Mouse (Mus musculus) T-helper 1 cell (primary cell): Measurements from ENCODE around the gene Pold2.
"Not testable (repeated sequence)": the region's sequence is repeated elsewhere in the genome, so short reads cannot be mapped to it uniquely, and the experiment has no call there.

ENCODE experiments used
- in situ Hi-C: fragments of 300-600 bp; cut with MboI, MseI; formaldehyde crosslinking; loops from one replicate; pipeline ENCODE4 v1.15.1; 2025; ENCODE audit warnings: high pct_unique_total_duplicates

Gene Pold2

DNA sequence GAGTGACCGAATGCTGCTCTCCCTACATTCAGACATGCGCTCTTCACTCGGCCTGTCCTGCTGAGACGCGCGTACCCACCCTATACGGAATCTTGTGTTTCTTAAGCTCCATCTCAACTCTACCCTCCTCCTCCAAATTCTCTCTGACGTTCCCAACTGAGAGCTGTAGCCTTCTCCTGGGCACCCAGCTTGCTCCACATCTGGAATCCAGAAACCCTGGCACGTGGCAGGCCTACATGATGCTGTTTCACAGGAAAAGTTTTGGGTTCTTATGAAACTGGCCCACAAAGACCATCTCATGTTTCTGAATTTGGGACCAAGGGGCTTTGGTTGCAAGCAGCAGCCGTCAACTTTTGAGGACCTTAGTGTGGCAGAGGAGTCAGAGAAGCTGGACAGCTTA lies 21.2 kb upstream of the Pold2 start:
- in situ Hi-C loops, result no loop called here

DNA sequence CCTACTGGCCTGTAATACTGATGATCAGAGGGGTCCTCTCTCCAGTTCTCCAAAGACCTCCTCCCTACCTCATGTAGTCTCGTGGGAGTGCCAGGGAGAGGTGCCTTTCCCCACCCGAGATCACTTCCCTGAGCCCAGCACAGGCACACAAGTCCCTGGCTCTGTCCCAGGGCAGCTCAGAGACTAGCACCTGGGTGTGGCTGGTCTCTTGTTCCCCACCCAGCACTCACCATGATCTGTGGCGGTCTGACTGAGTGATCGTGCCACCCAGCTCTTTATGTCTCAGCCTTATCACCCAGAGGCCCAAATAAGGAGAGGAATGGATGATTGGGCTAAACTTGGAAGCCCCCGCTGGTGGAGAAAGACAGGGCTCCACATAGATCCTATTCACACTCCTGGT lies 20.4 kb upstream of the Pold2 start, which contains the start of gene Myl7:
TSS of gene Myl7 (minus strand) at position 252 of the 400 bp plus-strand sequence.
- in situ Hi-C loops, result no loop called here

DNA sequence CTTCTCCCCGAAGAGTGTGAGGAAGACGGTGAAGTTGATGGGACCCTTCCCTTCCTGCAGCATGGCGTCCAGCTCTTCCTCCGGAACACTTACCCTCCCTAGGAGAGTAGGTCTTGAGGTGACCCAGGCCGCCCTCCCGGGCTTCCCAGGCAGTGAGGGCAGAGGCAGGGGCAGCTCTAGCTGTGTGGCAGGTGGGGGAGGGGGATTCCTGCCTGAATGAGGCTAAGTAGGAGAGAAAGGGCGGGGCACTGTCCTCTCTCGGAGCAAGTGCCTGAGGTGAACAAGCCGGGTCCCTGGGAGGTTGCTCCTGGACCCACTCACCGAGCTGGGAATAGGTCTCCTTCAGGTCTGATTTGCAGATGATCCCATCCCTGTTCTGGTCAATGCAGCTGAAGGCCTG lies 19.7 kb upstream of the Pold2 start:
- in situ Hi-C loops, result no loop called here

DNA sequence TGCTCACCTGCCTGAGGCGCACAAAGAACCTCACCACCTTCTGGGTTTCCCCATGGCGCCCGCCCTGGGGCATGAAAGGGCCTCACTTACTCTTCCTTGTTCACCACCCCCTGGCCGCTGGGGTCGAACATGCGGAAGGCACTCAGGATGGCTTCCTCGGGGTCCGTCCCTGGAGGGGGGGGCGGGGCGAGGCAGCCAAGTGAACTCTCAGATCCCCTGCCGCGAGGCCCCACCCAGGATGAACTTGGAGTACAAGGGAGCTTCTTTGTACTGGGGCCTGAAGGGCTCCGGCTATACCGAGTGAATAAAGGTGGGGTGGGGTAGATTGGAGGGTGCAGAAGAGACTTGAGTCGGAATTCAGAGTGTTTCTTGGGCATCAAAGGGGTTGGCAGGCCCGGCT lies 19.1 kb upstream of the Pold2 start:
- in situ Hi-C loops, result no loop called here

DNA sequence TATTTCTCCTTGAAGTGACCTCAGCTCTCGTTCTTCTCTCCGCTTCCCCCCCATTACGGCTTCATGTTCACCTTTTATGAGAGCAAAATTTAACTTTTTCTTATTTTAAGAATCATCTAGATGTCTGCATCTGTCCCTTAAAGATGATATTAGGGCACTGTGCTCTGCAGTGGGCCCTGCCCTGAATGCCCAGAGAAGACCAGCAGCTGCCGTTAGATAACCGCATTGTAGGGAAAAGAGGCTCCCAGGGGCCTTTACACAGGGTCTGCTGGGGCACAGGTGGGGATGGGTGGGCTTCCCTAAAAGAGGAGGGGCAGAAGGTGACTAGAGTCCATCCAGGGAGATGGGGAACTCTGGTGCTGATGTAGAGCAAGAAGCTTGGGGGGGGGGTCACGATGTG lies 15.7 kb upstream of the Pold2 start:
- in situ Hi-C loops, result no loop called here

DNA sequence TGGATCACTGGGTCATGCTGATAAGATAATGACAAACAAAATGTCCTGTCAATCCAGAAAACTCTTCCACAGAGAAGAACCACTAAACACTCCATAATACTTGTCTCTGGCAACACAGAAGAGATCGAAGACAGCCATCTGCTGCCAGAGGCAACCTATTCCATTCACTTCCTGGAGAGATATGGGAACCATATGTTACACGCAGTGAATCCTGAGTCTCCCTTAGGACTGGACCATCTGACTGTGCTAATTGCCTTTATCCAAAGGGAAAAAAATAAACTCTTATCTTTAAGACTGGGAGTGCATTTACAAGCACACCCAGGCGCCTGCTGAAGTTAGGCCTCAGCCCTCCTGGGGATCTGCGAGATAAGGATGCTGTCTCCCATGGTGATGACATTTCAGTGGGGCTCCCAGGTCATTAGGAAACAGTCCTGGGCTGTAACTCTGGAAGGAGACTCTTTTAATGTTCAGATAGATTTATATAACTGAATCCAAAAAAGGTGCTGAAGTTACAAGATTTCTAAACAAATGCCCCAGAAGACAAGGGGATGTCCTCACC lies 14.8 kb upstream of the Pold2 start:
- in situ Hi-C loops, result no loop called here

DNA sequence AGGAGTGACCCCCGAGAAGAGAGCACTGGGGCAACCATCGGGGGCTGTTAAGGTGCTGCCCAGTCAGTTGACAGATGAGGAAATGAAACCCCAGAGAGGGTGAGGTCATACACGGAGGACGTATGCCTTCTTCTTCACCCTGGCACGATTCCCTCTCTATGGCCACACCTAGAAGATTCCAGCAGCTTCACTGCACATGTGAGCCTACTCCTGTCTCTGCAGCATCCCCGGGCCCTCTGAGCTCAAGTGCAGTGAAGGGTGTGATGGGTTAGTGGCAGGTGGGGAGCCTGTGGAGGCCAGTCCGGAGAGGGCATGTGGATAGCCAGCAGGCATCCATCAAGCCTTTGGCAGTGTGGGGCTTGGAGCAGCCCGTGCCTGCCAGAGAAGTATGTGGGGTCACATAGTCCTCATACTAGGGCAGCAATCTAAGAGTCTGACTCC lies 14.1 kb upstream of the Pold2 start:
- in situ Hi-C loops, result no loop called here

DNA sequence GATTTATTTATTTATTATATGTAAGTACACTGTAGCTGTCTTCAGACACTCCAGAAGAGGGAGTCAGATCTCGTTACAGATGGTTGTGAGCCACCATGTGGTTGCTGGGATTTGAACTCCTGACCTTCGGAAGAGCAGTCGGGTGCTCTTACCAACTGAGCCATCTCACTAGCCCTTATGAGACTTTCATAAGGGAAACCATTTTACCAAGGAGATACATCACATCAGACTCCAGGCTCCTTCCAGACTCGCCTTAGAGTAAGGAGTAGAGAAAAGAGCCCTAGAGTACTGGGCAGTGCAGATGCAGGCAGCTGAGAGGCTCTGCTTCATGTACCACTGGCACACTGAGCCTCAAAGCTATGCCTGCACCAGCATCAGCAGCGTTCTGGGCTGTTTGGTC lies 10.5 kb upstream of the Pold2 start:
- in situ Hi-C loops, result not testable (repeated sequence)

DNA sequence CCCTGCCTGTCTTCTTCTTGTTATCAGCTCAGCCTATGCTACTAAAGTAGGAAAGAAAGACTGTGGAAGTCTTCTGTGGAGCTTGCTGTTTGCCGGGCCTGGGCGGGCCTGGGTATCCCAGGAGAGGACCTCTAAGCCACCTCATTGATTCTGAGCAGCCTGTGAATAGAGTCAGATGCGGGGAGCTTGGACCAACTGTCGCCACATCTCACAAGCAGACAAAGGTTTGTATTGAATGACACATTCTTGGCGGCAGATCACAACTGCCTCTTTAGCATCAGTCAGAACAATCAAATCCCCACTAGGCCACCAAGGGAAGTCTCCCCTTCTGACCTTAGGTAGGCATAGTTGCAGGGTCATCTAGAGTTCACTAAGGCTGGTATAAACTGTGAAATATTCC lies 9.2 kb upstream of the Pold2 start:
- in situ Hi-C loops, result no loop called here

DNA sequence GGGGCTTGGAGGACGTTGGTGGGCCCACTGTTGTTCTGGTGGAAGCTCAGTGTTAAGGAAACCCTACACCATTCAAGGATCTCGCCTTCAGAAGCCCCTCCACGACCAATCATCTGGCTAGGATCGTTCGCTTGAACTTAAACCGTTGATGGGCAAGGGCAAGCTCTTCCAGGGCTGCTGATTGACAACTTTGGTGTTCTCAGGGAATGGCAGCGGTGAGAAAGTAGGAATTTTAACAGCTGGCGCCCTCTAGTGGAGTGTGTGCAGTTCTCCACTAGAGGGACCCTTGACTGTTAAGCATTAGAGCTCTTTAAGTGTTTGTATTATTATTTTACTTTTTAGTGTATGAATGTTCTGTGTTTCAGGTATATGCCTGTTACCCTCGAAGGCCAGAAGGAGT lies 8.1 kb upstream of the Pold2 start:
- in situ Hi-C loops, result no loop called here

DNA sequence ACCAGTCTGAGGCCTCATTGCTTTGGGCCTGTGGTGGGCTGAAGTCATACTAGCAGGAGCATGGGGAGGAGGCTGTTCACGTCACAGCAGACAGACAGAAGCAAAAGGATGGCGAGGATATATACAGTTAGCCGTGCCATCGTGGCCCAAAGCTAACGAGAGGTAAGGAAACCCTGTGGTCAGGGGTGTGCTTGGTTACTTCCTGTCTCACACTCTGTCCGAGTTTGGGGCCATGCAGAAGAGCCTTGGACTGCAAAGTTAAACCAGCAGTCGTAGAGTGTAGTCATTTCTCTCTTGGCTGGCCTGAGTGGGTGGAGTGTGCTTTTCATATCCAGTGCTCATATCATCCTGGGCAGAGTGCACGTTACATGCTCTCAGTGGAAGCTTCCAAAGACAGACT lies 4.4 kb upstream of the Pold2 start:
- in situ Hi-C loops, result no loop called here

DNA sequence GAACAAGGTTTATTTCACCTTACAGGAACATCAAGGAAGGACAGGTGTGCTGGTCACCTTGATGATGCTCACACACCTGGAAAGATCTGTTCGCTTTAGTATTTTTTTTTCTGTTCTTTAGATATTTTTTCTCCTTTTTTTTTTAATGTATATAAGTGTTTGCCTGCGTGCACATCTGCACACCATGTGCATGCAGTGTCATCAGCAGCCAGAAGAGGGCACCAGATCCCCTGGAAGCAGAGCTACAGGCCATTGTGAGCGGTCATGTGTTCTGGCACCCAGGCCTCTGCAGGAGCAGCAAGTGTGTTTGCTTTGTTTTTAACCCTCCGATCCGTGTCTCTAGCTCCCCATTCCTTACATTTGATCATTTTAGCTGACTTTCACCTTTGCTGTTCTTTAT lies 1.8 kb upstream of the Pold2 start:
- in situ Hi-C loops, result no loop called here

DNA sequence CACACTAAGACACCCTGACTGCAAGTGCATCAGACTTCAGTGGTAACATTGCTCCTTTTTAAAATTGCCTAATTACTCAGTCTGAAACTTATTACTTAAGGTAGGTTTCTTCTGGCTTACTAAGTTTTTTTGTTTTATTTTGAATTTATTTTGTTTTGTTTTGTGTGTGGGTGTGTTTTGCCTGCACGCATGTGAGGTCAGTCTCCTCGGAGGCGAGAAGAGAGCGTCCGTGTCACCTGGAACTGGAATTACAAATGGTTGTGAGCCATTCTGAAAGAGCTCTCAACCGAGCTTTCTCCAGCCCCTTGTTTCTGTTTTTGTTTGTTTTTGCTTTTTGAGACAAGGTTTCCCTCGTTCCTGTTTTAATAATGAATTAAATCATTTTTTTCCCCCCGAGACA lies 569 bp upstream of the Pold2 start:
- in situ Hi-C loops, result no loop called here

DNA sequence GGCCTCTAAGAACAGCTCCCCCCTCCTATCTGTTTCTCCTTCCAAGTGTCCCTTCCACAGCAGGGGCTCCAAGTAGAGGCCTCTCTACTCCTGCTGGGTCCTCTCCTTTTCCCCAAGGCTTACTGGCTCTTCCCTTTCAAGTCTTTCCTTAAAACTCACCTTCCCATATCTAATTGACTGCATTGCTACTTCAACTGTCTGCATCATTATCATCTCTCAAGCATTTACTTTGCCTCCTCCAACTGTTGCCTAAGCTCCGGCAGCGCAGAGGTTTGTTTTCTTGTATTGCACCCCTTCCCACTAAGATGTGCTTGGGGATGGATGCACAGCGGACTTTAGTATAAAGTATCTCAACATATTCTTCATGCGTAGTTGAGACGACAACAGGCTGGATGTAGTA lies 671 bp downstream of the Pold2 start:
- in situ Hi-C loops, result no loop called here

DNA sequence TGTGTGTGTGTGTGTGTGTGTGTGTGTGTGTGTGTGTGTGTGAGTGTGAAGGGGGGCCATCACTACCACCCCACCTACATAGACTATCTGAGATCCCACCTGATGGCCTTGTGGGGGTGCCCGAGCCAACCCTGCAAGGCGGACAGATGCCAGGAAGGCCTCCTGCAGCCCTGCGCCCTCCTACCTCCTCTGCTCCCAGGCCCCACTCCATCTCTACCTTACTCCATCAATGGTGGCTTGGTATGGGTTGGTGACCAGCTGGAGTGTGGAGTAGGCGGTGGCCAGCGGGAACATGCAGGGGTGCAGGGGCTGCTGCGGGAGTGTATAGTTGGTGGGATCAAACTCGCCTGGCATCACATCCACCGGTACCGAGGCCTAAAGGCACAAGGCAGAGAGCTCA lies 4.9 kb downstream of the Pold2 start:
- in situ Hi-C loops, result no loop called here

DNA sequence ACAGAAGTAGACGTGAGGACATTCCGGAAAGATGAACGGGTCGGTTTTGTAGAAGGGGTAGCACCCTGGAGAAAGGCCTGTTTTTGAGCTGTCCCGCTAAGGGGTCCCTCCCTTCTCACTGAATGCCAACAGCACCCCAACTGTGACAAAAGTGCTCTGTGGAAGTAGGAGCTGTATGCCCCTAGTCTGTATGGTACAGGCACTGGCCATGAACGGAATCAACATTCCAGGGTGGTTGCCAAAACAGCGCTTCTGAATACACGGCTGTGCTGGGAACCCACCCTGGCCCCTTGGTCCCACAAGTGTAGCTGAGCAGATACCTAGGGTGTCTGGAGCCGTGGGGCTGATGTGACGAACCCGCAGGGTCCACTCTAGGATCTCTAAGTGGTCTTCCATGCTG lies 5.4 kb downstream of the Pold2 start:
- in situ Hi-C loops, result no loop called here

DNA sequence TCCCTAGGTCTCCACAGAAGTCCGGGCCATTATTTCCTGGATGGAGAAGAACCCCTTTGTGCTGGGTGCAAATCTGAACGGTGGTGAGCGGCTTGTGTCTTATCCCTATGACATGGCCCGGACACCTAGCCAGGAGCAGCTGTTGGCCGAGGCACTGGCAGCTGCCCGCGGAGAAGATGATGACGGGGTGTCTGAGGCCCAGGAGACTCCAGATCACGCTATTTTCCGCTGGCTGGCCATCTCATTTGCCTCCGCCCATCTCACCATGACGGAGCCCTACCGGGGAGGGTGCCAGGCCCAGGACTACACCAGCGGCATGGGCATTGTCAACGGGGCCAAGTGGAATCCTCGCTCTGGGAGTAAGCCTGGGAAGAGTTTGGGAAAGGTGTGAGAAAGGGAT lies 8.0 kb downstream of the Pold2 start:
- in situ Hi-C loops, result no loop called here

DNA sequence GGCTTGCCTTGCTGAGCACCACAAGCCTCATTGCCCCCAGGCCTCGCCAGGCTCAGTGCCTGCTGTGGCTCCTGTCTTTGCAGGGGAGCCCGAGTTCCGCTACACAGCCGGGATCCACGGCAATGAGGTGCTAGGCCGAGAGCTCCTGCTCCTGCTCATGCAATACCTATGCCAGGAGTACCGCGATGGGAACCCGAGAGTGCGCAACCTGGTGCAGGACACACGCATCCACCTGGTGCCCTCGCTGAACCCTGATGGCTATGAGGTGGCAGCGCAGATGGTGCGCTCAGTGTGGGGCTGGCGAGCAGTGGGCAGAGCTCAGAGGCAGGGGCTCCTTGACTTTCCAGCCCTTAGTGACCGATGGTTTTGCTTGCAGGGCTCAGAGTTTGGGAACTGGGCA lies 8.8 kb downstream of the Pold2 start:
- in situ Hi-C loops, result no loop called here

DNA sequence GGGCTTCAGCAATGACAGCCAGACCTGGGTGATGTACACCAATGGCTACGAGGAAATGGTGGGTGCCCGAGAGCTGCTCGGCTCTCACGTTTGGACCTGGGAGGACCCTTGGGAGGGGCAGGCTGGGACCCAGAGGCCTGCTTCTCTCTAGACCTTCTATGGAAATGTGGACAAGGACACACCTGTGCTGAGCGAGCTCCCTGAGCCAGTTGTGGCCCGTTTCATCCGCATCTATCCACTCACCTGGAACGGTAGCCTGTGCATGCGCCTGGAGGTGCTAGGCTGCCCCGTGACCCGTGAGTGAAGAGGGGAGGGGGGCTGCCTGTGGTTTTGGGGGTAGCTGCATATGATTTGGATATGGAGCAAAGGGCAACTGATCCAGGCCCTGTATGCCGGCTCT lies 9.8 kb downstream of the Pold2 start:
- in situ Hi-C loops, result no loop called here

DNA sequence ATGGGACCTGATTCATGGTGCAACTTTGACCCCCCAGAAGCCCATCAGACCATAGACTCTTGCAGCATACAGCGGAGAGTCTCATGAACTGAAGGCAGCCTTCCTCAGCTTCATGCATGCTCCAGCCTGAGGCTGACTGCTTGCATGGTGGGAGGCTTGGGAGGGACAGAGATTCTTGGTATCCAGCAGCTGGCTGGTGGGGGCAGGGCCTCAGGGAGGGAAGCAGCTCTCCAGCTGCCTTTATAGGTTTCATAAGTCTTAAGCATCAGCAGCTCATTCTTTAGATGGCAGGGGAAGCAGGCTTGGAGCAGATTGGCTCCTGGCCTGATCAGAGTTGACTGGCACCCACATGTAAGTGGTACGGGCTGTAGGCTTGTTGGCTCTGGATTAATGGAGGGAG lies 10.9 kb downstream of the Pold2 start:
- in situ Hi-C loops, result no loop called here

DNA sequence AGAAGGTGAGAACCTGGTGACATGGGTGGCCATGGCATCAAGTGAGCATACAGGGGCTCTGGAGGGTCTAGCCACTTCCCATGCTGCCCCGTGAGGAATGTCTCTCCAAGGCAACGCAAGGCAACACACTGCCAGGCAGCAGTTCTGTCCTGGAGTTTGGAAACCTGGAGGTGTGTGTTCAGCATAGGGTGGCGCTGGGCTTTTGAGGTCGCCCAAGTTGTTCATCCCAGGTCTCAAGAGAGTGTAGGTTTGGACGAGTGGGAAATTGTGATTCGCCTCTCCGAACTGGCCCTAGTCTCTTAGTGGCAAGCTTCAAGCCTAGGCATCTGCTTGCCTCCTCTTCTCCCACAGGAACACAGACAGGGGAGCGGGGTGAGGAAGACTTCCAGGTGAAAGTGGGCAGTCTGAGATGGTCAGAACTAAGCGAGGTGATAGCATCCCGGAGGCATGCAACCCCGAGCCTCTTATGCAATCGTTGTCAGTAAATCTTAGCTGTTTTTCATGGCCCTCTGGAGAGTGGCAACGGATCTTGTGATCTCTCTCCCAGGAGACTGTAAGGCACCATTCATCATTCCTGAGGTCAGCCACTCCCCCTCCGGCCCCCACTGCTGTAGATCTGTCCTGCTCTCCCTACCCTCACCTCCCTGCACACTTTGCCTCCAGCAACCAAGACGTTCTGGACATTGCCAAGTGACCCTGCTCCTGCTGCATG lies 15.5 kb downstream of the Pold2 start:
- in situ Hi-C loops, result no loop called here

DNA sequence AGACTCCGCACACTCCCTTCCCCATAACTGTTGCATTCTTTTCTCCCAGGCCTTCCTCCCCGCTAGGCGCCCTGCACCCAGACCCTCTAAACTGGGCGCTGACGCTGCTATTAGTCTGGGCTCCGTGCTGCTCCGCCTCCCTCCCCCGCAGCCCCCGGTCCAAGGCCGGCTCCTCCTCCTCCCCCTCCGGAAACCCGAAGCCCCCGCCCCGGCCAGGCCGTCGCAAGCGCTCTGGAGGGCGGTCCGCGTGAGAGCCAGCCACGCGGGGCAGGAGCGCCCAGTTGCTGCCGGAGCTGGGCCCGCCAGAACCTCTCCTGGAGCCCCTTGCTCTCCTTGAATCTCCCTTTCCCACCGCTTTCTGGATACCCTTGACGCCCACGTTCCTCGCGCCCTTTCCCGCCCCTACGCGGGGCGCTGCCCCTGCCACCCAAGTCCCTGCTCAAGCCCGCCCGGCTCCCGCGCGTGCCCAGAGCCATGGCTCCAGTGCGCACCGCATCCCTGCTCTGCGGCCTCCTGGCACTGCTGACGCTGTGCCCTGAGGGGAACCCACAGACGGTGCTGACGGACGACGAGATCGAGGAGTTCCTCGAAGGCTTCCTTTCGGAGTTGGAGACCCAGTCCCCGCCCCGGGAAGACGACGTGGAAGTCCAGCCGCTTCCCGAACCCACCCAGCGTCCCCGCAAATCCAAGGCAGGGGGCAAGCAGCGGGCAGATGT lies 16.3 kb downstream of the Pold2 start, which contains the start of gene Aebp1:
TSS of gene Aebp1 (plus strand) at position 270 of the 716 bp plus-strand sequence.
- in situ Hi-C loops, result no loop called here

DNA sequence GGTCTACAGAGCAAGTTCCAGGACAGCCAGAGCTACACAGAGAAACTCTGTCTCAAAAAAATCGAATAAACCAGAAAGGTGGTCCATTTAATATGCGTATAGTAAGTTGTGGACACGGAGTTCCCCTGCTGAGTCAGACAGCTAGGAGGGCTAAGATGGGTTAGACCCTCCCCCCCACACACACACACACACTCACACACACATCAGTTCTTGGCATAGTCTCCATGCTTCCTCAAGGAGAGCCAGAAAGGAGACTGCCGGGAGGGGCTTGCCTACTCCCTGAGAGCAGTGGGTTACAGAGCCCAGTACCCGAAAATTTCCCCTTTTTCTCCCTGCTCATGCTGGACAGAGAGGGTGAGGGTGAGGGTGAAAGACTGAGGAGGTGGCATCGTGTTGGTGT lies 17.5 kb downstream of the Pold2 start:
- in situ Hi-C loops, result no loop called here
